ENCODE assay signal across 8 mouse cellular contexts in the genomic region with DNA sequence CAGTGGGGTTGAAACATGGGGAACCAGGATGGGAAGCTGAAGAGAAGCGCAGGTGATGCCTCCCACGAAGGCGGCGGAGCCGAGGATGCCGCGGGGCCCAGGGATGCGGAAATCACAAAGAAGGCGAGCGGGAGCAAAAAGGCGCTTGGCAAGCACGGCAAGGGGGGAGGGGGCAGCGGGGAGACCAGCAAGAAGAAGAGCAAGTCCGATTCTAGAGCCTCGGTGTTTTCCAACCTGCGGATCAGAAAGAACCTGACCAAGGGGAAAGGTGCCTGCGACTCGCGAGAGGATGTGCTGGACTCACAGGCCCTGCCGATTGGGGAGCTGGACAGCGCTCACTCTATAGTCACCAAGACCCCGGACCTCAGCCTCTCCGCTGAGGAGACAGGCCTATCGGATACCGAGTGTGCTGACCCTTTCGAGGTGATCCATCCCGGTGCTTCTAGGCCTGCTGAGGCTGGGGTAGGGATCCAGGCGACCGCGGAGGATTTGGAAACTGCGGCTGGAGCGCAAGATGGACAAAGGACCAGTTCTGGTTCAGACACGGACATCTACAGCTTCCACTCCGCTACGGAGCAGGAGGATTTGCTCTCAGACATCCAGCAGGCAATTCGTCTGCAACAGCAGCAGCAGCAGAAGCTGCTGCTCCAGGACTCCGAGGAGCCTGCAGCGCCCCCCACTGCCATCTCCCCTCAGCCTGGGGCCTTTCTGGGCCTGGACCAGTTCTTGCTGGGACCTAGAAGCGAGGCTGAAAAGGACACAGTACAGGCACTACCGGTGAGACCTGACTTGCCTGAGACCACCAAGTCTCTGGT. TPM values are rescaled to one million over a fixed set of nuclear protein-coding genes. Genes with fewer than 3 reads are reported as not detected.
DNase-seq lines count a peak whose midpoint lies in the region; ATAC-seq and TF ChIP-seq lines count a peak whose summit lies in the region.

No protein-coding gene starts in this region.

- H3K4me1 ChIP-seq in lung, embryonic 14.5 days (ENCODE audit: insufficient read depth): peaks cover 4% of the 10 kb centered on the region; the same call in 1 of the 2 replicates
- H3K4me1 ChIP-seq in liver, embryonic 12.5 days: peaks cover 20% of the 10 kb centered on the region
- no peaks in the 10 kb centered on the region; the same call in 1 of the 2 replicates for H3K4me1 ChIP-seq in olfactory bulb, adult 2 months (ENCODE audit: control insufficient read depth, insufficient read depth, low read length)

- H3K27me3 ChIP-seq in lung, embryonic 14.5 days (ENCODE audit: insufficient read depth, low read length): peaks cover 21% of the 10 kb centered on the region
- peaks cover 41% of the 10 kb centered on the region for H3K27me3 ChIP-seq in liver, embryonic 12.5 days (replicated peaks)

- DNase-seq in lung, embryonic 14.5 days: peak; percentile 66
- DNase-seq in lung, postnatal 14 days: no peak
- DNase-seq in cerebellum, postnatal 25 days: peak; percentile 72 to 79
- peak; percentile 54 to 57 for DNase-seq in frontal cortex, postnatal 25 days (ENCODE audit: low spot score in 2 of 2)
- DNase-seq in kidney, postnatal 10 days: peak; percentile 20

- WGBS in lung, embryonic 14.5 days: under 1% methylated on average over 40 of the region's 40 CpGs
- WGBS in liver, embryonic 12.5 days (ENCODE audit: insufficient replicate concordance): under 1% methylated on average over 40 of the region's 40 CpGs
- WGBS in olfactory bulb, adult 2 months: under 1% methylated on average over 40 of the region's 40 CpGs

- H3K36me3 ChIP-seq in lung, embryonic 14.5 days (ENCODE audit: insufficient read depth): no peaks in the 10 kb centered on the region
- no peaks in the 10 kb centered on the region for H3K36me3 ChIP-seq in liver, embryonic 12.5 days

- no peak overlapping the region for H3K27ac ChIP-seq in lung, embryonic 14.5 days (ENCODE audit: low read depth)
- no peak overlapping the region for H3K27ac ChIP-seq in liver, embryonic 12.5 days
- H3K27ac ChIP-seq in olfactory bulb, adult 2 months (ENCODE audit: insufficient read depth, low read depth, low read length): peak overlapping the region; percentile 94

- H3K4me3 ChIP-seq in lung, embryonic 14.5 days (ENCODE audit: low read depth, low read length): peak overlapping the region; percentile 56
- H3K4me3 ChIP-seq in liver, embryonic 12.5 days: peak overlapping the region; percentile 51
- peak overlapping the region; percentile 100 for H3K4me3 ChIP-seq in olfactory bulb, adult 2 months (ENCODE audit: insufficient read depth, low read depth, low read length)

- peak; percentile 67 for ATAC-seq in lung, embryonic 14.5 days (ENCODE audit: insufficient read depth)
- ATAC-seq in liver, embryonic 12.5 days: peak; percentile 30
- no peak for ATAC-seq in activated CD4-positive, CD25-positive, alpha-beta regulatory T cell, adult 4 months

- H3K9ac ChIP-seq in lung, embryonic 14.5 days: peak overlapping the region; percentile 56
- H3K9ac ChIP-seq in liver, embryonic 12.5 days: no peak overlapping the region

- peak overlapping the region; percentile 98 for H3K4me2 ChIP-seq in lung, embryonic 14.5 days
- H3K4me2 ChIP-seq in liver, embryonic 12.5 days: peak overlapping the region; percentile 78

- H3K9me3 ChIP-seq in lung, embryonic 14.5 days (ENCODE audit: low read depth, low read length): no peaks in the 10 kb centered on the region
- H3K9me3 ChIP-seq in liver, embryonic 12.5 days (replicated peaks): no peaks in the 10 kb centered on the region

- peak; percentile 30 for TF ChIP-seq CTCF in lung, embryonic 14.5 days (IDR thresholded peaks at IDR 0.05; ENCODE audit: low read depth)
- TF ChIP-seq CTCF in olfactory bulb, adult 2 months (IDR thresholded peaks at IDR 0.05; ENCODE audit: insufficient read depth, low read depth, low read length): no peak

- 0 out of 2 replicates have a peak, but pooled peaks have one; percentile 2 for TF ChIP-seq POLR2A in olfactory bulb, adult 2 months (IDR thresholded peaks at IDR 0.05; ENCODE audit: insufficient read depth, low read depth, low read length)

RNA-seq across cellular contexts. Expression of gene Fmn2, which starts 0.6 kb away (rescaled TPM):
- 0.50 and 0.79 TPM in 2 replicates for polyA plus RNA-seq in lung, embryonic 14.5 days (2014; fragmentation: Nextera tagmentation; extraction: Ambion mirVana)
- 0.06 and 0.10 TPM in 2 replicates for polyA plus RNA-seq in liver, embryonic 12.5 days (2016; fragmentation: Nextera tagmentation; extraction: Ambion mirVana)
- polyA plus RNA-seq in olfactory bulb, adult 2 months (2012; ENCODE audit: insufficient read depth, insufficient read length, low replicate concordance, missing spikeins): 291 TPM in 1 of 2 replicates, not detected in the other
- not detected for polyA plus RNA-seq in activated CD4-positive, CD25-positive, alpha-beta regulatory T cell, adult 4 months (2017; shearing (Covaris generic))

Comparison
In these comparisons a context has a peak if more than half of its experiments do, and no peak if none do; other contexts are left out.
1. RNA of gene Fmn2, which starts 0.6 kb away (polyA plus RNA-seq): 291 TPM in olfactory bulb, adult 2 months; 0.50 to 0.79 TPM in lung, embryonic 14.5 days, 0.06 to 0.10 TPM in liver, embryonic 12.5 days and not detected in activated CD4-positive, CD25-positive, alpha-beta regulatory T cell, adult 4 months; every median in the first group is over 10 times any median in the second.
2. Peak in every context shown above with its lines, with median percentiles within 50 percentile points of each other: H3K4me3 ChIP-seq.